Mouse (Mus musculus) CH12.LX (cell line): ENCODE results near the gene Egln2. TPM values are rescaled to one million over a fixed set of nuclear protein-coding genes. Genes with fewer than 3 reads are reported as not detected.

Experiments used
- DNase-seq: peaks from one replicate; pipeline ENCODE4 v3.0.0-alpha.2; 2013; ENCODE audit errors: extremely low read depth
- H3K27ac ChIP-seq: 2 replicates; pipeline ENCODE4 v1.5.1; 2012; ENCODE audit warnings: low read depth, mild to moderate bottlenecking, control low read depth, moderate library complexity; ENCODE audit not compliant: insufficient read depth
- H3K27me3 ChIP-seq: replicated peaks from 2 replicates; pipeline ENCODE3; 2012; ENCODE audit warnings: inconsistent platforms
- H3K36me3 ChIP-seq, 2 experiments: replicated peaks in 1 of 2; 2 replicates each; pipeline versions ENCODE3 to v1.6.1; 2012; ENCODE audit warnings: inconsistent platforms in 1 of 2, low read length in 1 of 2, mild to moderate bottlenecking in 1 of 2, mixed read lengths in 1 of 2, moderate library complexity in 1 of 2; ENCODE audit not compliant: control insufficient read depth in 1 of 2, insufficient read depth in 1 of 2
- H3K4me1 ChIP-seq, 2 experiments: 2 replicates each; pipeline ENCODE4 v1.6.1; 2012; ENCODE audit warnings: inconsistent platforms in 1 of 2, moderate library complexity in 1 of 2; ENCODE audit not compliant: insufficient read depth in 2 of 2, control insufficient read depth in 1 of 2
- H3K4me2 ChIP-seq: 2 replicates; pipeline ENCODE4 v1.6.1; 2012; ENCODE audit warnings: low read depth, mild to moderate bottlenecking, control low read depth; ENCODE audit not compliant: poor library complexity, insufficient read depth, severe bottlenecking
- H3K4me3 ChIP-seq, 3 experiments: fragments of 150-350 bp in 1 of 3; sonication (generic) in 1 of 3; replicated peaks in 1 of 3; 2 replicates each; pipeline versions ENCODE3 to v1.5.1; 2011 to 2012; ENCODE audit warnings: low read depth in 2 of 3, low read length in 2 of 3, mild to moderate bottlenecking in 2 of 3, moderate library complexity in 2 of 3, control low read depth in 1 of 3, improper control_type of control experiment in 1 of 3, inconsistent platforms in 1 of 3, mixed read lengths in 1 of 3; ENCODE audit not compliant: poor library complexity in 1 of 3
- H3K79me2 ChIP-seq: replicated peaks from 2 replicates; pipeline ENCODE4 v1.6.1; 2012; ENCODE audit warnings: mild to moderate bottlenecking, moderate library complexity; ENCODE audit not compliant: control insufficient read depth, poor library complexity, insufficient read depth, severe bottlenecking; ENCODE audit errors: extremely low read depth
- H3K9ac ChIP-seq: 2 replicates; pipeline ENCODE4 v1.6.1; 2012; ENCODE audit warnings: low read depth, mild to moderate bottlenecking, control low read depth, moderate library complexity; ENCODE audit not compliant: insufficient read depth
- H3K9me3 ChIP-seq: replicated peaks from 2 replicates; pipeline ENCODE3; 2012; ENCODE audit warnings: low read length, inconsistent platforms, mixed read lengths
- BHLHE40 ChIP-seq: IDR thresholded peaks from 2 replicates; pipeline ENCODE4 v1.6.1; 2011; ENCODE audit warnings: mild to moderate bottlenecking, low read depth, low read length, improper control_type of control experiment
- CHD1 ChIP-seq: IDR thresholded peaks from 2 replicates; pipeline ENCODE4 v1.6.1; 2012; ENCODE audit warnings: low read depth, low read length, improper control_type of control experiment, inconsistent platforms
- ELF1 ChIP-seq: IDR thresholded peaks from 2 replicates; pipeline ENCODE4 v1.6.1; 2014; ENCODE audit warnings: low read depth, mild to moderate bottlenecking, inconsistent platforms, low read length, improper control_type of control experiment
- IRF4 ChIP-seq: IDR thresholded peaks from 2 replicates; pipeline ENCODE4 v1.6.1; 2014; ENCODE audit warnings: low read depth, mild to moderate bottlenecking, inconsistent platforms, low read length, improper control_type of control experiment
- JUN ChIP-seq: IDR thresholded peaks from 2 replicates; pipeline ENCODE4 v1.6.1; 2011; ENCODE audit warnings: low read depth, mild to moderate bottlenecking, low read length, improper control_type of control experiment, moderate library complexity; ENCODE audit not compliant: insufficient read depth
- MAZ ChIP-seq: IDR thresholded peaks from 2 replicates; pipeline ENCODE4 v1.6.1; 2012; ENCODE audit warnings: low read depth, mild to moderate bottlenecking, inconsistent platforms, low read length, improper control_type of control experiment, moderate library complexity
- MEF2A ChIP-seq: IDR thresholded peaks from 2 replicates; pipeline ENCODE4 v1.6.1; 2014; ENCODE audit warnings: low read depth, mild to moderate bottlenecking, inconsistent platforms, low read length, improper control_type of control experiment, borderline replicate concordance
- MYC ChIP-seq: IDR thresholded peaks from 2 replicates; pipeline ENCODE4 v1.6.1; 2011; ENCODE audit warnings: low read depth, mild to moderate bottlenecking, improper control_type of control experiment, low read length
- NELFE ChIP-seq: IDR thresholded peaks from 2 replicates; pipeline ENCODE4 v1.6.1; 2011; ENCODE audit warnings: low read depth, low read length, improper control_type of control experiment
- POLR2A ChIP-seq: IDR thresholded peaks from 2 replicates; pipeline ENCODE4 v1.6.1; 2011; ENCODE audit warnings: low read depth, mild to moderate bottlenecking, improper control_type of control experiment, low read length
- POLR2AphosphoS2 ChIP-seq: IDR thresholded peaks from 2 replicates; pipeline ENCODE4 v1.6.1; 2011; ENCODE audit warnings: low read depth, low read length, improper control_type of control experiment
- RAD21 ChIP-seq: IDR thresholded peaks from 2 replicates; pipeline ENCODE4 v1.6.1; 2011; ENCODE audit warnings: low read depth, mild to moderate bottlenecking, low read length, improper control_type of control experiment, moderate library complexity
- RCOR1 ChIP-seq: conservative IDR thresholded peaks from 2 replicates; pipeline ENCODE4 v1.6.1; 2012; ENCODE audit warnings: low read depth, mild to moderate bottlenecking, inconsistent platforms, low read length, improper control_type of control experiment
- UBTF ChIP-seq: IDR thresholded peaks from 2 replicates; pipeline ENCODE4 v1.6.1; 2012; ENCODE audit warnings: low read depth, mild to moderate bottlenecking, inconsistent platforms, low read length, improper control_type of control experiment, moderate library complexity
- USF2 ChIP-seq: conservative IDR thresholded peaks from 2 replicates; pipeline ENCODE4 v1.6.1; 2011; ENCODE audit warnings: low read depth, low read length, improper control_type of control experiment
- ZKSCAN1 ChIP-seq: IDR thresholded peaks from 2 replicates; pipeline ENCODE4 v1.6.1; 2012; ENCODE audit warnings: low read depth, inconsistent platforms, low read length, improper control_type of control experiment, borderline replicate concordance
- ZMIZ1 ChIP-seq: IDR thresholded peaks from 2 replicates; pipeline ENCODE4 v1.6.1; 2012; ENCODE audit warnings: low read depth, mild to moderate bottlenecking, inconsistent platforms, low read length, improper control_type of control experiment
- dilution Hi-C: fragments of 300-500 bp; cut with MboI; formaldehyde crosslinking; loops from 2 replicates; pipeline ENCODE4 v1.14.3; 2020; ENCODE audit warnings: low sequenced_read_pairs; ENCODE audit not compliant: extremely low pct_unique_long_range_greater_than_20kb, extremely low pct_ligation_motif_present
- in situ Hi-C: fragments of 300-500 bp; cut with MboI; formaldehyde crosslinking; loops from 3 replicates; pipeline ENCODE4 v1.14.3; 2019; ENCODE audit warnings: low sequenced_read_pairs, low pct_ligation_motif_present, low pct_unique_long_range_greater_than_20kb, mixed read lengths
- polyA plus RNA-seq: library from polyadenylated mRNA; unstranded; fragments of >175 nt; gene quantifications from 2 replicates; pipeline ENCODE4 v1.2.1, GENCODE M21; 2012; ENCODE audit warnings: low read depth; ENCODE audit not compliant: insufficient read length
- total RNA-seq, 2 experiments: library from RNA; depleted of rRNA; stranded (reverse); fragments of 300-350 nt in 1 of 2; fragments of >200 nt in 1 of 2; gene quantifications; 2 replicates each; pipeline ENCODE4 v1.2.3; 2012 to 2014

Gene Egln2
- total and polyA plus RNA-seq, 3 experiments, result 37.9 to 115 (median 103) TPM

DNA sequence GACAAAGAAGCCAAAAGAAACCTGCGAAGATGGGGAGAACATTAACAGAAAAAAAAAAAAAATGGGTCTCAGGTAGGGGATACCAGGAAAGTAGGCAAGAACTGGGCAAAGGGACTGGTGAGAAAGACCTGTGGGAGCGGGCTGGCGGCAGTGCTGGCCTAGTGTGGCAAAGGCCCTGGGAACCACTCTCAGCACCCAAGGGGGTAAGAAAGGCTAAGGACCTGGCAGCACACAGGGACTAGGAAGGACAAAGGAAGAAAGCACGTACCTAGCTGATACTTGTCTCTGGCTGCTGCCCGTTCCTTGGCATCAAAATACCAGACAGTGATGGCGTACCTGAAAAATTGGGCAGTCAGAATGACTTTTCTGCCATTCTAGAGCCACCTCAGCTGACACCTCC lies 7.3 kb downstream of the Egln2 start:
- Histone ChIP-seq H3K9ac (no peak overlapping the region), H3K79me2 (peaks cover 31% of the 10 kb centered on the region), H3K36me3 (peaks cover 36 to 88% of the 10 kb centered on the region in 2 experiments), H3K4me2 (no peak overlapping the region), H3K27me3 (no peaks in the 10 kb centered on the region), H3K4me3 (no peak overlapping the region), H3K27ac (no peak overlapping the region), H3K9me3 (no peaks in the 10 kb centered on the region), H3K4me1 (peaks cover 27 to 64% of the 10 kb centered on the region in 2 experiments)
- TF ChIP-seq USF2 (no peak), NELFE (0 out of 2 replicates have a peak, but pooled peaks have one; percentile 5), BHLHE40 (no peak), MYC (no peak)
- no peak for DNase-seq
- in situ Hi-C loops (loop anchor here (5.0 kb wide), 1 partner anchor 128 kb away; no protein-coding TSS in a partner anchor), dilution Hi-C loops (no loop called here)

DNA sequence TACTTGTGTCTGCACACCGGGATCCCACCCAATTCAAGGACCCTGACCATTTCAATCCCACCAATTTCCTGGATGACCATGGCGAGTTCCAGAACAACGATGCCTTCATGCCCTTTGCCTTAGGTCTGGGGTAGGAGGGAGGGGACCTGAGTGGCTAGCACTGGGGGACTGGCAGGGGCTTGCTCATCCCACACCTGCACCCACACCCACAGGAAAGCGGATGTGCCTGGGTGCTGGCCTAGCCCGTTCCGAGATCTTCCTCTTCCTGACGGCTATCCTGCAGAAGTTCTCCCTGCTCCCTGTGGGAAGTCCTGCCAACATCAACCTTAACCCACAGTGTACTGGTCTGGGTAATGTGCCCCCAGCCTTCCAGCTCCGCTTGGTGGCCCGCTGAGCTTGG lies 8.4 kb downstream of the Egln2 start:
- no peak overlapping the region for H3K4me2 ChIP-seq
- peaks cover 22 to 59% of the 10 kb centered on the region in 2 experiments for H3K4me1 ChIP-seq
- no peak overlapping the region for H3K9ac ChIP-seq
- H3K79me2 ChIP-seq, result peaks cover 20% of the 10 kb centered on the region
- no peaks in the 10 kb centered on the region for H3K27me3 ChIP-seq
- DNase-seq, result no peak
- dilution Hi-C loops, result no loop called here
- no peak overlapping the region for H3K4me3 ChIP-seq
- H3K36me3 ChIP-seq, result peaks cover 34 to 80% of the 10 kb centered on the region in 2 experiments
- no peak overlapping the region for H3K27ac ChIP-seq
- no peak for TF ChIP-seq CHD1
- no peak for TF ChIP-seq ZKSCAN1
- TF ChIP-seq POLR2AphosphoS2, result no peak
- no peak for TF ChIP-seq USF2
- no peak for TF ChIP-seq UBTF
- no peak for TF ChIP-seq ZMIZ1
- no peak for TF ChIP-seq MAZ
- no peak for TF ChIP-seq POLR2A
- no peak for TF ChIP-seq MEF2A
- TF ChIP-seq IRF4, result no peak
- no peak for TF ChIP-seq ELF1
- TF ChIP-seq BHLHE40, result no peak
- TF ChIP-seq JUN, result no peak
- TF ChIP-seq RAD21, result no peak
- TF ChIP-seq RCOR1, result no peak
- no peaks in the 10 kb centered on the region for H3K9me3 ChIP-seq
- in situ Hi-C loops, result loop anchor here (5.0 kb wide), 1 partner anchor 129 kb away; no protein-coding TSS in a partner anchor
